Mouse (Mus musculus) neural tube, embryonic 14.5 days (tissue): Measurements from ENCODE around the gene Rasal2. TPM values are rescaled to one million over a fixed set of nuclear protein-coding genes. Genes with fewer than 3 reads are reported as not detected.

ENCODE experiments used
- ATAC-seq: fragments of 200-750 bp; cut with Nextera tagmentation; 2 replicates; pipeline ENCODE4 v1.8.0; 2017; ENCODE audit warnings: low read depth, mild to moderate bottlenecking, moderate TSS enrichment, moderate library complexity
- H3K27ac ChIP-seq: fragments of 300-500 bp; sonication (generic); 2 replicates; pipeline ENCODE4 v1.5.1; 2014; ENCODE audit warnings: low read depth, mild to moderate bottlenecking, control low read depth, low read length, moderate library complexity, mixed read lengths
- H3K27me3 ChIP-seq: fragments of 300-500 bp; sonication (generic); 2 replicates; pipeline ENCODE4 v1.6.1; 2014; ENCODE audit warnings: low read length; ENCODE audit not compliant: control insufficient read depth, insufficient read depth
- H3K36me3 ChIP-seq: fragments of 300-500 bp; sonication (generic); 2 replicates; pipeline ENCODE4 v1.6.1; 2014; ENCODE audit warnings: low read length, mixed read lengths; ENCODE audit not compliant: control insufficient read depth, insufficient read depth
- H3K4me1 ChIP-seq: fragments of 300-500 bp; sonication (generic); 2 replicates; pipeline ENCODE4 v1.6.1; 2014; ENCODE audit warnings: low read length; ENCODE audit not compliant: control insufficient read depth, insufficient read depth
- H3K4me2 ChIP-seq: fragments of 300-500 bp; sonication (generic); 2 replicates; pipeline ENCODE4 v1.6.1; 2014; ENCODE audit warnings: mild to moderate bottlenecking, low read depth, low read length, control low read depth
- H3K4me3 ChIP-seq: fragments of 300-500 bp; sonication (generic); 2 replicates; pipeline ENCODE4 v1.5.1; 2014; ENCODE audit warnings: low read depth, low read length, control low read depth, mixed read lengths
- H3K9ac ChIP-seq: fragments of 300-500 bp; sonication (generic); replicated peaks from 2 replicates; pipeline ENCODE4 v1.6.1; 2014; ENCODE audit warnings: low read depth, mild to moderate bottlenecking, control low read depth, low read length, mixed read lengths
- H3K9me3 ChIP-seq: fragments of 300-500 bp; sonication (generic); 2 replicates; pipeline ENCODE4 v1.6.1; 2016; ENCODE audit warnings: low read length; ENCODE audit not compliant: control insufficient read depth
- WGBS: fragments of 180-500 bp; shearing (Covaris S2); extraction: QIAGEN DNeasy Blood & Tissue Kit; methylation state at CpG from one replicate; pipeline ENCODE4 v1.1.7; 2014; 5-methylcytosine and 5-hydroxymethylcytosine counted together
- polyA plus RNA-seq: library from polyadenylated mRNA; unstranded; fragments of >200 nt; fragmentation: Nextera tagmentation; extraction: Ambion mirVana; gene quantifications from 2 replicates; pipeline ENCODE4 v1.2.1, GENCODE M21; 2014

Rasal2 gene
- 36.6 and 46.4 TPM in 2 replicates for polyA plus RNA-seq

- WGBS = under 1% methylated on average over 58 of the region's 62 CpGs
- peak; percentile 98 for ATAC-seq
- H3K4me2 ChIP-seq = peak within 1 kb of the TSS; percentile 54
Observed at GRCm38 (mm10) chr1:157412454-157413369, at the start of gene Rasal2. Gene Rasal2, minus strand, starts transcription at chr1:157412595.

GRCm38 (mm10) chr1:157461276-157461675 is 48.9 kb upstream of the Rasal2 start:
- H3K9me3 ChIP-seq = no peaks in the 10 kb centered on the region
- no peaks in the 10 kb centered on the region for H3K4me1 ChIP-seq
- no peaks in the 10 kb centered on the region for H3K36me3 ChIP-seq
- H3K4me3 ChIP-seq = no peak overlapping the region
- no peaks in the 10 kb centered on the region for H3K27me3 ChIP-seq
- no peak overlapping the region for H3K4me2 ChIP-seq
- no peak for ATAC-seq
- no peak overlapping the region for H3K9ac ChIP-seq
- WGBS = 95% methylated on average over 5 of the region's 5 CpGs
- no peak overlapping the region for H3K27ac ChIP-seq

More at GRCm38 (mm10) chr1:157412454-157413369, at the start of gene Rasal2:
- no peaks in the 10 kb centered on the region for H3K27me3 ChIP-seq
- no peaks in the 10 kb centered on the region for H3K9me3 ChIP-seq
- H3K4me3 ChIP-seq = peak within 1 kb of the TSS; percentile 84
- peaks cover 12% of the 10 kb centered on the region; the same call in 1 of the 2 replicates for H3K4me1 ChIP-seq
- H3K9ac ChIP-seq = peak within 1 kb of the TSS; percentile 79
- H3K27ac ChIP-seq = peak within 1 kb of the TSS; percentile 92
- no peaks in the 10 kb centered on the region for H3K36me3 ChIP-seq

GRCm38 (mm10) chr1:157459904-157460303 is 47.5 kb upstream of the Rasal2 start:
- H3K4me2 ChIP-seq = no peak overlapping the region
- ATAC-seq = no peak
- H3K4me1 ChIP-seq = no peaks in the 10 kb centered on the region
- 95% methylated on average over 5 of the region's 5 CpGs for WGBS
- H3K27me3 ChIP-seq = no peaks in the 10 kb centered on the region
- H3K27ac ChIP-seq = no peak overlapping the region
- no peaks in the 10 kb centered on the region for H3K36me3 ChIP-seq
- H3K9ac ChIP-seq = no peak overlapping the region
- no peak overlapping the region for H3K4me3 ChIP-seq
- H3K9me3 ChIP-seq = no peaks in the 10 kb centered on the region

- WGBS = 1% methylated on average over 29 of the region's 29 CpGs
- H3K27me3 ChIP-seq = no peaks in the 10 kb centered on the region
- H3K4me1 ChIP-seq = no peaks in the 10 kb centered on the region
- H3K36me3 ChIP-seq = no peaks in the 10 kb centered on the region
- peak within 1 kb of the TSS; percentile 46 for H3K4me2 ChIP-seq
- H3K4me3 ChIP-seq = peak within 1 kb of the TSS; percentile 16; the same call in 1 of the 2 replicates
- peak; percentile 87 for ATAC-seq
- no peaks in the 10 kb centered on the region for H3K9me3 ChIP-seq
- H3K9ac ChIP-seq = no peak within 1 kb of the TSS
- no peak within 1 kb of the TSS for H3K27ac ChIP-seq
Observed at GRCm38 (mm10) chr1:157458421-157459208, 46.2 kb upstream of the Rasal2 start, which contains the start of gene Cryzl2. Gene Cryzl2, plus strand, starts transcription at chr1:157458577.

GRCm38 (mm10) chr1:157457789-157458188 is 45.4 kb upstream of the Rasal2 start:
- H3K9me3 ChIP-seq = no peaks in the 10 kb centered on the region
- no peak overlapping the region for H3K4me2 ChIP-seq
- H3K27me3 ChIP-seq = no peaks in the 10 kb centered on the region
- no peaks in the 10 kb centered on the region for H3K36me3 ChIP-seq
- ATAC-seq = no peak
- no peak overlapping the region for H3K27ac ChIP-seq
- WGBS = 38% methylated on average over 3 of the region's 3 CpGs
- H3K9ac ChIP-seq = no peak overlapping the region
- H3K4me3 ChIP-seq = no peak overlapping the region
- no peaks in the 10 kb centered on the region for H3K4me1 ChIP-seq

GRCm38 (mm10) chr1:157454876-157455275 is 42.5 kb upstream of the Rasal2 start:
- Histone ChIP-seq H3K4me3 (no peak overlapping the region), H3K27ac (no peak overlapping the region), H3K4me2 (no peak overlapping the region), H3K9me3 (no peaks in the 10 kb centered on the region), H3K27me3 (no peaks in the 10 kb centered on the region), H3K9ac (no peak overlapping the region), H3K4me1 (0 out of 2 replicates have a peak, but pooled peaks cover 2% of the 10 kb centered on the region), H3K36me3 (no peaks in the 10 kb centered on the region)
- WGBS = 71% methylated on average over 6 of the region's 6 CpGs
- ATAC-seq = no peak

- Histone ChIP-seq H3K4me3 (no peak overlapping the region), H3K4me2 (no peak overlapping the region), H3K27ac (no peak overlapping the region), H3K27me3 (no peaks in the 10 kb centered on the region), H3K9ac (no peak overlapping the region), H3K36me3 (no peaks in the 10 kb centered on the region), H3K4me1 (peaks cover 7% of the 10 kb centered on the region; the same call in 1 of the 2 replicates), H3K9me3 (no peaks in the 10 kb centered on the region)
- WGBS = 27% methylated on average over 5 of the region's 5 CpGs
- peak; percentile 41; the same call in 1 of the 2 replicates for ATAC-seq
Observed at GRCm38 (mm10) chr1:157452759-157453549, 40.6 kb upstream of the Rasal2 start.

- Histone ChIP-seq H3K36me3 (no peaks in the 10 kb centered on the region), H3K9me3 (no peaks in the 10 kb centered on the region), H3K4me2 (no peak overlapping the region), H3K27me3 (no peaks in the 10 kb centered on the region), H3K4me3 (no peak overlapping the region), H3K27ac (no peak overlapping the region), H3K9ac (no peak overlapping the region), H3K4me1 (peaks cover 7% of the 10 kb centered on the region; the same call in 1 of the 2 replicates)
- WGBS = 73% methylated on average over 3 of the region's 3 CpGs
- ATAC-seq = no peak
Observed at GRCm38 (mm10) chr1:157452284-157452683, 39.9 kb upstream of the Rasal2 start.
